Mouse (Mus musculus) cerebellum, postnatal 10 days (tissue): ENCODE measurements around the gene Btbd35f2.
"Not testable (repeated sequence)": the region's sequence is repeated elsewhere in the genome, so short reads cannot be mapped to it uniquely, and the experiment has no call there.

ENCODE experiments used
- DNase-seq, 2 experiments: peaks; one replicate each; pipeline ENCODE4 v3.0.0; 2021; ENCODE audit warnings: mixed read lengths in 2 of 2

Btbd35f2 gene

GRCm38 (mm10) chrX:32278094-32278493, at the start of gene Btbd35f2:
Gene Btbd35f2, plus strand, starts transcription at chrX:32278394.
- not testable (repeated sequence) for DNase-seq
